22 mouse cellular contexts compared by ENCODE assay signal in the genomic region with DNA sequence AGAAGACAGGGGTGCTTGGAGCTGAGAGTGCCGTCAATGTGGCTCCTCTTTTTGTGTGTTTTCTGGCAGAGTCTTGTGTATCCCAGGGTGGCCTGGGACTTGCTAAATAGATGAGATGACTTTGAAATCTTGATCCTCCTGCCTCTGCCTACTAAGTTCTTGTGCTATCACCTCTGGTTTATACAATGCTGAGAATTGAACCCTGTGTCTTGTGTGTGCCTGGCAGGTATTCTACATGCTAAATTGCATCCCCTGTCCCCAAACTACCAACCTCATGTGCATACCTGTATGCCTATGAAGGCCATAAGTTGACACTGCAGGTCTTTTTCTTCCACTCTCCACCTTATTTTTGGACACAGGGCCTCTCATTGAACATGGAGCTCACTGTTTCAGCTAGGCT. TPM values are rescaled to one million over a fixed set of nuclear protein-coding genes. Genes with fewer than 3 reads are reported as not detected.
"Had no signal": no experiment of that assay in that cellular context is flagged by ENCODE, and none has a peak within 500 bp of the region (broad histone marks: within the 10 kb centered on the region; RNA-seq: fewer than 3 reads in every experiment).

No protein-coding gene starts in this region.

- H3K27me3 ChIP-seq: stomach, embryonic 15.5 days had no signal

- H3K4me3 ChIP-seq: neural tube, embryonic 13.5 days; neural tube, embryonic 15.5 days; stomach, embryonic 15.5 days had no signal

- H3K4me1 ChIP-seq: neural tube, embryonic 13.5 days; neural tube, embryonic 15.5 days; stomach, embryonic 15.5 days had no signal

- H3K9me3 ChIP-seq: neural tube, embryonic 13.5 days; neural tube, embryonic 15.5 days; stomach, embryonic 15.5 days had no signal

- H3K9ac ChIP-seq: neural tube, embryonic 13.5 days; neural tube, embryonic 15.5 days; stomach, embryonic 15.5 days had no signal

- H3K4me2 ChIP-seq: neural tube, embryonic 13.5 days; neural tube, embryonic 15.5 days; stomach, embryonic 15.5 days had no signal

- DNase-seq: retina, postnatal 1 day; right cerebral cortex, adult 18-20 months; right cerebral cortex, postnatal 14 days; right cerebral cortex, postnatal 25 days; right cerebral cortex, postnatal 4 days; spleen, adult 18-20 months; thymus, adult 18-20 months; thymus, adult 2 months; thymus, postnatal 14 days; thymus, postnatal 25 days; thymus, postnatal 36 days; thymus, postnatal 4 days had no signal

- H3K36me3 ChIP-seq: neural tube, embryonic 13.5 days; neural tube, embryonic 15.5 days; stomach, embryonic 15.5 days had no signal

- H3K27ac ChIP-seq: neural tube, embryonic 13.5 days; neural tube, embryonic 15.5 days; stomach, embryonic 15.5 days; stomach, postnatal 0 days had no signal

RNA-seq across cellular contexts. Expression of a gene that starts 46.8 kb away (rescaled TPM):
- polyA plus RNA-seq: small intestine, adult 2 months; spleen, adult 2 months; stomach, embryonic 14.5 days; stomach, embryonic 15.5 days; stomach, embryonic 16.5 days; stomach, postnatal 0 days; thymus, adult 2 months; thymus, postnatal 0 days; urinary bladder, adult 2 months had no signal
